Mouse (Mus musculus): ENCODE measurements around the gene Tmem119.

Tmem119 gene

DNA sequence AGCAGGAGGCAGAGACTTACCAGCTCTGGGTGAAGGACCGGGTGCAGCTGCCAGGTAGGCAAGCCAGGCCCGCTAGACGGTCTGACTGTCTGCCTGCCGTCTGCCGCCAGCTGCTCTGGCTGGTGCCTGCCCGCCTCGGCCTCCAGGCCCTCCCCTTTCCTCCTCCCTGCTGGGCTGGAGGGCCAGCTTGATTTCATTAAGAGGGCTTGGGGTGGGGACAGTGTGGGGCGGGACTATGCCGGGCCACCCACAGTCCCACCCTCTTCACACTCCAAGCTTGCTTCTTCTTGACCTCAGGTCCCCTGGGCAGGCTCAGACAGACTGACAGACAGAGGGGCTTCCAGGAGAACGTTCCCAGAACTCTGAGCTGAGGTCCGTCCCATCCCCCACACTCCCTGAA, at the start of gene Tmem119:
TSS of gene Tmem119 (minus strand) at position 237 of the 400 bp plus-strand sequence.
- DNase-seq (ENCODE audit: low spot score) = peak; percentile 68

DNA sequence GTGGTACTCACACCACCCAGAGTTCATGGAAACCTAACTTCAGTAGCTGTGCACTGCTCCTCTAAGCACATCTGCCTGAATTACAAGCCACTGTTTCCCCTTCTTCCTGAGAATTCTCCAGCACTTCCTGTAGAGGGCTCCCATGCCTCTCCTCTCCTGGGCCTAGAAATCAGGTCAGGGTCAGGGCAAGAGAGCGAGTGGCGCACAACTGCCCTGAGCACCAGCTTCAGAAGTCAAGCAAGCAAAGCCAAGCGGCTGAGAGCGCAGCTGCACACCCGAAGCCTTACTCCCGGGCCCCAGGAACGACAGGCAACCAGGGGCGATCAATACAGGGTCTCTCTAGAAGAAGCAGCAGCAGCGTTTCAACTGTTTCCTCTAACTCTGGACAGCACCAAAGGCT, 47.3 kb upstream of the Tmem119 start:
- no peak for DNase-seq (ENCODE audit: low spot score)

DNA sequence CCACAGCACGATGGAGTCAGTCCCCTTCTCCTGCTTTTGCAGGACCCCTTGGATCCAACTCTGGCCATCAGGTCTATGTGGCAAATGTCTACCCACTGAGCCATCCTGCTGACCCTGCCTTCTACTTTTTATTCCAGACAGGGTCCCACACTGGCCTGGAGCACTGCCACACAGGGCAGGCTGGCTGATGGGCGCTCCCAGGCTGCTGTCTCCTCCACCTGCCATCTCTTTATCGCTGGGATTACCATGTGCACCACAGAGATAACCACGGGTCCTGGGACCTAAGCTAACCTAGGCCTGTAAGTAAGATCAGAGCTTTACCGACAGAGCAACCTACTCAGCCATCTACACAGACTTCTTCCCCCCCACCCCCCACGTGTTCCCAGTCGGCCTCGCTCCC, 46.3 kb upstream of the Tmem119 start:
- DNase-seq (ENCODE audit: low spot score) = no peak

DNA sequence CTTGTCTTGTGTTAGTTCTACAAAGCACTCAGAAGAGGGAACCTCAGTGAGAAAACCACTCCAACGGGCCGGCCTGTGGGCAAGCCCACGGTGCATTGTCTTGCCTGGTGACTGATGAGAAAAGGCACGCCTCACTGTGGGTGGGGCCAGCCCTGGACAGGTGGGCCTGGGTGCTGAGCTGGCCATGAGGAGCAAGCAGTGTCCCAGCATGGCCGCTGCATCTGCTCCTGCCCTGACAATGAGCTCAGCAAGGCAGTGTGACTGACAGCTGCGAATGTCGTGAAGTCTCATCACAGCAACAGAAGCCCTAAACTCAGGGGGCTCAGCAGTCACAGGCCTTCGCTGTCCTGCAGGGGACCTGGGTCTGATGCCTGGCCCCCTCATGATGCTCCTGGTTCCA, 45.3 kb upstream of the Tmem119 start:
- DNase-seq (ENCODE audit: low spot score) = no peak

GRCm38 (mm10) chr5:113844721-113845120, 44.4 kb upstream of the Tmem119 start:
- DNase-seq (ENCODE audit: low spot score) = peak; percentile 85

DNA sequence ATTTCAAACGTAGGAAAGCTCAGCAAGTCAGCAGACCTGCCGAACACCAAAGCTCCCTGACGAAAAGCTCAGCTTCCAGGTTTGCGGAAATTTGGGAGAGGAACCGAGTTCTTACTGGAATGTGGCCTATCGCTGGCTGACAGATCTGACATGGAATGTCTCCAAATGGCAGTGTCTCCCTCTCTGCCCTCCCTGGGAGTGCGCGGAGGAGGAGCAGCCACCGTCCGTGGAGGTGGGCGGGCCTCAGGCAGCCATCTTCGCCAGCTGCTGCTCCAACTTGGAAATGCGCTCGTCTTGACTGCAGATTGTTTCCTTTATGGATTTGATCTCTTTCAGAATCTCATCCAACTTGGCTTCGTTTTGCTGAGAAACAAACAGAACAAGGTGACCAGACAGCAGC, 43.8 kb upstream of the Tmem119 start:
- DNase-seq (ENCODE audit: low spot score) = no peak

DNA sequence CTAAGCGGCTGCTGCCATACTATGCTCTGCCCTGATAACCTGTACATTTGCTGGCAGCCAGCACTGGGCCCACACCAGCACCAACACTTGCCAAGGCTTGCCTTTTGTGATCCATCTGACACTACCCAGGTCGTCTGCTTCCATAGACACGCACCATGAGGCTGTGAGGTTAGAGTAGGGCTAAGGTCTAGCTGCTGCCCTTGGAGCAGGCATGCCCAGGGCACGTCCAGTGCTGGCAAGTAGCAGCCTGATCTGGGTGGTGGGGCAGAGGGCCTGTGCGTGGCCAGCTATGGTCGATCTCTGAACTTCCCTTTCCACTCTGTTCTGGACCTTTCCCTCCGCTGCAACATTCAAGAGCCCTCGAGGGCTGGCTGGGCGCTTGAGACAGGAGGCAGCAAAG, 42.6 kb upstream of the Tmem119 start:
- no peak for DNase-seq (ENCODE audit: low spot score)

DNA sequence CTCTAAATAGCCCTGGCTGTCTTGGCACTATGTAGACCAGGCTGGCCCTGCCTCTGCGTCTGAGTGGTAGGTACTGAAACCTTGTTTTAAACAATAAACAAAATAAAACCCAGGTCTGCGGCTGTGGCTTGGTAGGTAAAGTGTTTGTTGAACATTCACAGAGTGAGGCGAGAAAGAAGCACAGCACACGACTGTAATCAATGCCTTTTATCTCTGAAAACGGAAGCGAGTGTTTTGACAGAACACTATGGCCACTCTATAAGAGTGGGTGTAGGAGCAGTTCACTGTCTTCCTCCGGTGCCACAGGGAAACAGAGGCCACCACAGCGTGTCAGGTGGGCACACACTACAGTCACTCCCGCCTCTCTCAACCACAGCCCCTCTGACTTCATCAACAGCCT, 41.9 kb upstream of the Tmem119 start:
- DNase-seq (ENCODE audit: low spot score) = no peak

DNA sequence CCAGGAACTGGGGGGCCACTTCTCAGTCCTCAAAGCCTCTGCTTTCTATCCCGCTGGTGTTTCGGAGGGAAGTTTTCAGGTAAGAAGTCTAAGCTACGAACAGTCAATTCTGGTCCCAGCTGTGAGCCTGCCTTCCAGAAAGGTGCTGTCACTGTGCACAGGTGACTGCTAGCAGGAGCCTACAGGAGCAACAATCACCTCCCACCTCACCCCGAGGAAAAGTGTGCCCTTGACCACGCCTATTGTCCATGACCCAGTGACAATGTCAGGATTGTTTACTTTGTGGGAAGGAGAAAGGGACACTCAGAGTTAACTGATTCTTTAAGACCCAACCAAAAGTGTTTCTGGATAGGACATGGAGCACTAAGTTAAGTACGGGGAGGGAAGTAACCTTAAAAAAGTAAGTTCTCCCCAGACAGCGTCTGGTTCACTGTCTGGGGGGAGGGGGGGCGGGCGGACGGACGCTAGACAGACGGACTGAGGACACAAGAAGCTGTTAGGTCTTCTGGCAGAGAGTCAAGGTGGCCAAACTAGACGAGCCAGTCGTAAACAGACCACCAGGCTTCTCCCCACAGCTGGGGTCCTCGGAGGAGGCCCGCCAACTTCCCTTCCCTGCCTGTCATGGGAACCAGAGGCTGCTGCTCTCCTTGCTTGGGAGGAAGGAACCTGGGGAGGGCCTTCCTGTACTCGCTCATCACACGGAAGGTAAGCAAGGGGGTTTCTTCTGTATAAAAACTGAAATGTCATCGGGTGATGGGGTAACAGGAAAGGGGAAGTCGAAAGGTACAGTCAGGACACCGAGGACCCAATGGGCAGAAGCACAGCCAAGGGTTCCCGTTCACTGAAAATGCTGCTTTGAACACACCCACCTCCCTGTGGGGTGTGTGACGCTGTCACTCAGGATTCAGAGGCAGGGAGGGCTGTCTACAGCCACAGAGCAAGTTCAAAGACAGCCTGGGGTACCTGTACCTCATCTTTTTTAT, 41.2 kb upstream of the Tmem119 start:
- no peak for DNase-seq (ENCODE audit: low spot score)

- DNase-seq (ENCODE audit: low spot score) = no peak
Measured at GRCm38 (mm10) chr5:113840443-113840842, 40.1 kb upstream of the Tmem119 start.

GRCm38 (mm10) chr5:113836961-113837360, 36.6 kb upstream of the Tmem119 start:
- no peak for DNase-seq (ENCODE audit: low spot score)

- DNase-seq (ENCODE audit: low spot score) = no peak
Measured at GRCm38 (mm10) chr5:113833316-113833947, 33.1 kb upstream of the Tmem119 start.

DNA sequence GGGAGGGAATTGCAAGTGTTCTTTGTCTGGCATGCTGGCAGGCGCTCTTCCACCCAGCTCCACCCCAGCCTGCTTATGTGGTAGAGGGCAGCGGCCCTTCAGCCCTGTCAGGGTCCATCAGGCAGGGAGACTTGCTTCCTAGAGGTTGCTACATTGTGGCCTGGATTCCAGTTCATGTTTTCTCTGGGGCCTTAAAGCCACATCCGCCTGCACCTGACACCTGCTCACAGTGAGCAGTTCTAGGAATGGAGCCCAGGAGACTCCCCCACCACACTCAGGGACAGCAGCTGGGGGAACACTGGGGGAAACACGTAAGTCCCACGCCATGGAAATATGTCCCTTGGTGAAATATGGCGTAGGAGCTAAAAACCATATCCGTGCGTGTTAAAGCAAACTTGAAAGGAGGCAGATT, 32.2 kb upstream of the Tmem119 start, which contains the start of gene Selplg:
TSS of gene Selplg (minus strand) at position 155 of the 412 bp plus-strand sequence.
- DNase-seq (ENCODE audit: low spot score) = no peak

GRCm38 (mm10) chr5:113831741-113832140, 31.4 kb upstream of the Tmem119 start:
- no peak for DNase-seq (ENCODE audit: low spot score)

DNA sequence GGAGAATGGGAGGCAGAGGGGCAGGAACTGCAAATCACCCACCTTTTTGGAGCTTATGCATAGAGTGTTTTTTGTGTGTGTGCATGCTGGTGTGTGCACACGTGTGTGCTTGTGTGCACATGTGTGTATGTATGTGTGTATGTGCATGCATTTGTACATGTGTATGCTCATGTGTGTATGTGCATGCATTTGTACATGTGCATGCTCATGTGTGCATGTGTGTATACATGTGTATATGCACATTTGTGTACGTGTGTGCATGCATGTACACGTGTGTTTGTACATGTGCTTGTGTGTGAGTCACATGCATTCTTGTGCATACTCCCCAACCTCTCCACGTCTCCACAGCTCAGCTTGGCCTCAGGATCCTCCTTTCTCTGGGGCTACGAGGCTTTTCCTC, 30.5 kb upstream of the Tmem119 start:
- DNase-seq (ENCODE audit: low spot score) = no peak

- DNase-seq (ENCODE audit: low spot score) = no peak
Measured at GRCm38 (mm10) chr5:113830292-113830643, 30.0 kb upstream of the Tmem119 start.

DNA sequence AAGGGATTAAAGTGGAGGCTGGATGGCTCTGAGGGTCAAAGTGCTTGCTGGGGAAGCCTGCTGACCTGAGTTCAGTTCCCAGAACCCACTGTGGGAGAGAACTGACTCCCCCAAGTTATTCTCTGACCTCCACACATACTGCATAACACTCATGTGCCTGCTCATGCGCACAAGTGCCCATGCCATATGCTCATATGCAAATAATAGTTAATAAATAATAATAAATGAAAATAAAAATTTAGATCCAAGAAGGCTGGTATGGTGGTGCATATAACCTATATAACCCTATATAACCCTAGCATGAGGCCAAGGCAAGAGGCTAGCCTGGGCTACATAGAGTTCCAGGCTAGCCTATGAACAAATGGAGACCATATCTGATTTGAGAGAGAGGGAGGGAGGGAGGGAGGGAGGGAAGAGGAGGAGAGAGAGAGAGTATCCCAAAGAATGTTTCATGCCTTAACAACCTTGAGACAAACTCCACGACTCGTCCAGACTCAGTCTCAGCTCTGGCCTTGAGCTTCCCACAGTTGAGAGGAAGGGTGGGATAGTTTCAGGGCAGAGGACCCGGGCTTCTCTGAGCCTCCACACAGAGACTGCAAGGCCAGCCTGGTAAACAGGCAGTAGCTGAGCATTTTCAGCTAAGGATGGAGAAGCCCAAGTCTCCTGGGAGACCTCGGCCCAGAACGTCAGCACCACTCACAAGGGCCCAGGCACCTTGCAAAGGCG, 29.4 kb upstream of the Tmem119 start:
- no peak for DNase-seq (ENCODE audit: low spot score)

DNA sequence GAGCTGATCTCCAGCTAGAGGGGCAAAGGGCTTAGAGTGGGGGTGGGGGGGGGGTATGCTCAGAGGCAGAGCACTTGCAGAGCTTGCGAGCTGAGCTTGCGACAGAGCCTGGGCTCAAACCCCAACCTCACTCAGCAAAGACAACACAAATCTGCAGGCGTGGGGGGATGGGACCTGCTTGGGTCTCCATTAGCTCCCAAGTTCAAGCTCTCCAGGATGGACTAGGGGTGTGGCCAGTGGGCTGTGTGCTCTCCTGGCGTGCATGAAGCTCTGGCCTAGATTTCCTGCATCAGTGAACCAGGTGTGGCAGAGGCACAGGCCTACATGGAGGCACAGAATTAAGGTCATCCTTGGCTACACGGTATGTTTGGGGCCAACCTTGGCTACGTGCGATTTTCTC, 28.2 kb upstream of the Tmem119 start:
- DNase-seq (ENCODE audit: low spot score) = no peak

DNA sequence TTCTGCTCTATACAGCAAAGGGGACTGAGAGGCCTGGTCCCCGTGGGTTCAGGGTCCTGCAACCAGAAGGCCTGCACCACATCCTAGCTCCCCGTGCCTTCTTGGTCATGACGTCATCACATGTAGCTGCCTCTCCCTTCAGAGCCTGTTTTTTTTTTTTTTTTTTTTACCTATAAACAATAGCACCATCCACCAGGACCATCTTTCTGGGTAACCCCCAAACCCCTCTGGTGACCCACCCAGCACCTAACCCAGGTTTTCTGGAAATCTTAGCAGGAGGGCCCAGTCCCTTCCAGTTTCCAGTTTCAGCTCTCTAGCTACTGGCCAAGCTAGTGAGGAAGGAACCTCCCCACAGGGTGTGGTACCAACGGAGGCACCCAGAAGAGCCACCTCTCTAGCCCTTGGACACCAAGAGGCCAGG, 27.7 kb upstream of the Tmem119 start:
- DNase-seq (ENCODE audit: low spot score) = no peak

GRCm38 (mm10) chr5:113826619-113827018, 26.3 kb upstream of the Tmem119 start:
- DNase-seq (ENCODE audit: low spot score) = no peak

GRCm38 (mm10) chr5:113825558-113825957, 25.2 kb upstream of the Tmem119 start:
- no peak for DNase-seq (ENCODE audit: low spot score)

GRCm38 (mm10) chr5:113824228-113824627, 23.9 kb upstream of the Tmem119 start:
- DNase-seq (ENCODE audit: low spot score) = no peak

- no peak for DNase-seq (ENCODE audit: low spot score)
Measured at GRCm38 (mm10) chr5:113818572-113818971, 18.3 kb upstream of the Tmem119 start.

All from testis, postnatal 10 days (tissue).